In genomic region chr13:97064413-97064812, GRCm38 (mm10) we compare ENCODE assay signal across 13 mouse cellular contexts. TPM values are rescaled to one million over a fixed set of nuclear protein-coding genes. Genes with fewer than 3 reads are reported as not detected.
DNase-seq lines count a peak whose midpoint lies in the region; ATAC-seq lines count a peak whose summit lies in the region.
"Had no signal": no experiment of that assay in that cellular context is flagged by ENCODE, and none has a peak within 500 bp of the region (broad histone marks: within the 10 kb centered on the region; RNA-seq: fewer than 3 reads in every experiment).

No protein-coding gene starts in this region.

- no peaks in the 10 kb centered on the region for H3K9me3 ChIP-seq in intestine, embryonic 15.5 days
- H3K9me3 ChIP-seq in neural tube, embryonic 12.5 days, result no peaks in the 10 kb centered on the region

- H3K27me3 ChIP-seq in intestine, embryonic 15.5 days (replicated peaks), result no peaks in the 10 kb centered on the region
- 0 out of 2 replicates have a peak, but pooled peaks cover 4% of the 10 kb centered on the region for H3K27me3 ChIP-seq in neural tube, embryonic 12.5 days (replicated peaks)
- H3K27me3 ChIP-seq: CH12.LX had no signal

- DNase-seq in frontal cortex, postnatal 10 days (ENCODE audit: low spot score in 2 of 2), result no peak
- DNase-seq in thymus, postnatal 14 days, result peak; percentile 4
- DNase-seq in thymus, postnatal 25 days, result no peak
- no peak for DNase-seq in kidney, postnatal 10 days
- DNase-seq in ovary, adult 18-20 months (ENCODE audit: low spot score), result no peak
- DNase-seq: cerebellum, postnatal 36 days; kidney, postnatal 14 days; right cerebral cortex, adult 18-20 months; thymus, adult 2 months had no signal

- no peak overlapping the region for H3K4me3 ChIP-seq in intestine, embryonic 15.5 days (replicated peaks)
- no peak overlapping the region for H3K4me3 ChIP-seq in neural tube, embryonic 12.5 days

- H3K4me1 ChIP-seq in intestine, embryonic 15.5 days (replicated peaks), result no peaks in the 10 kb centered on the region
- H3K4me1 ChIP-seq in neural tube, embryonic 12.5 days, result peaks cover 11% of the 10 kb centered on the region

- 34% methylated on average over 3 of the region's 3 CpGs for WGBS in intestine, embryonic 15.5 days
- WGBS in neural tube, embryonic 12.5 days, result 57% methylated on average over 3 of the region's 3 CpGs

- no peak overlapping the region for H3K27ac ChIP-seq in intestine, embryonic 15.5 days
- H3K27ac ChIP-seq in neural tube, embryonic 12.5 days, result no peak overlapping the region

- no peak overlapping the region for H3K4me2 ChIP-seq in intestine, embryonic 15.5 days (replicated peaks)
- 0 out of 2 replicates have a peak overlapping the region, but pooled peaks have one; percentile 12 for H3K4me2 ChIP-seq in neural tube, embryonic 12.5 days (replicated peaks)

- peak; percentile 47; the same call in 1 of the 2 replicates for ATAC-seq in frontal cortex, adult (ENCODE audit: low TSS enrichment)
- ATAC-seq in intestine, embryonic 15.5 days, result peak; percentile 8; the same call in 1 of the 2 replicates
- no peak for ATAC-seq in neural tube, embryonic 12.5 days (ENCODE audit: low FRiP score, low read depth)

- no peaks in the 10 kb centered on the region for H3K36me3 ChIP-seq in intestine, embryonic 15.5 days
- H3K36me3 ChIP-seq in neural tube, embryonic 12.5 days, result no peaks in the 10 kb centered on the region

- H3K9ac ChIP-seq in intestine, embryonic 15.5 days, result no peak overlapping the region
- no peak overlapping the region for H3K9ac ChIP-seq in neural tube, embryonic 12.5 days

RNA-seq across cellular contexts. Expression of gene Fam169a, which starts 2.7 kb away (rescaled TPM):
- polyA plus RNA-seq in intestine, embryonic 15.5 days (2015; fragmentation: Nextera tagmentation; extraction: Ambion mirVana), result 2.1 and 2.4 TPM in 2 replicates
- polyA plus RNA-seq in neural tube, embryonic 12.5 days (2016; fragmentation: Nextera tagmentation; extraction: Ambion mirVana), result 15.8 and 16.2 TPM in 2 replicates

RNA-seq across cellular contexts. Expression of gene 1700029F12Rik, which starts 30.3 kb away (rescaled TPM):
- not detected in 2 replicates for polyA plus RNA-seq in intestine, embryonic 15.5 days (2015; fragmentation: Nextera tagmentation; extraction: Ambion mirVana)
- not detected in 2 replicates for polyA plus RNA-seq in neural tube, embryonic 12.5 days (2016; fragmentation: Nextera tagmentation; extraction: Ambion mirVana)

RNA-seq across cellular contexts. Expression of gene Gm6169, which starts 34.6 kb away (rescaled TPM):
- 3.8 and 3.9 TPM in 2 replicates for polyA plus RNA-seq in intestine, embryonic 15.5 days (2015; fragmentation: Nextera tagmentation; extraction: Ambion mirVana)
- 0.27 and 0.68 TPM in 2 replicates for polyA plus RNA-seq in neural tube, embryonic 12.5 days (2016; fragmentation: Nextera tagmentation; extraction: Ambion mirVana)
